Mouse (Mus musculus): ENCODE measurements around the gene Tas2r115. TPM values are rescaled to one million over a fixed set of nuclear protein-coding genes. Genes with fewer than 3 reads are reported as not detected.
"Not testable (repeated sequence)": the region's sequence is repeated elsewhere in the genome, so short reads cannot be mapped to it uniquely, and the experiment has no call there.

The Tas2r115 gene
- total and polyA plus RNA-seq, 3 experiments = not detected

GRCm38 (mm10) chr6:132750206-132750605, 12.4 kb upstream of the Tas2r115 start:
- H3K4me2 ChIP-seq (ENCODE audit: insufficient read depth, low read depth, poor library complexity, severe bottlenecking) = no peak overlapping the region
- H3K4me3 ChIP-seq (replicated peaks in 1 of 3; ENCODE audit: low read depth in 2 of 3, low read length in 2 of 3, poor library complexity in 1 of 3) = no peak overlapping the region
- TF ChIP-seq JUND (conservative IDR thresholded peaks at IDR 0.05; ENCODE audit: low read depth, low read length) (no peak), MAFK (IDR thresholded peaks at IDR 0.05; ENCODE audit: insufficient replicate concordance, low read length) (no peak), UBTF (IDR thresholded peaks at IDR 0.05; ENCODE audit: low read depth, low read length) (no peak), JUN (IDR thresholded peaks at IDR 0.05; ENCODE audit: insufficient read depth, low read depth, low read length) (no peak), TCF12 (IDR thresholded peaks at IDR 0.05; ENCODE audit: low read depth, low read length) (no peak), PAX5 (IDR thresholded peaks at IDR 0.05; ENCODE audit: low read length) (no peak), MAX (IDR thresholded peaks at IDR 0.05; ENCODE audit: low read length) (no peak)
- no peak overlapping the region for H3K9ac ChIP-seq (ENCODE audit: insufficient read depth, low read depth)
- no peaks in the 10 kb centered on the region for H3K79me2 ChIP-seq (replicated peaks; ENCODE audit: control insufficient read depth, extremely low read depth, insufficient read depth, poor library complexity, severe bottlenecking)
- no peak for DNase-seq (ENCODE audit: extremely low read depth)
- H3K27ac ChIP-seq (ENCODE audit: insufficient read depth, low read depth) = no peak overlapping the region
- H3K4me1 ChIP-seq (ENCODE audit: control insufficient read depth in 1 of 2, insufficient read depth in 2 of 2) = no peaks in the 10 kb centered on the region
- in situ Hi-C loops (cut with MboI; ENCODE audit: low pct_ligation_motif_present, low pct_unique_long_range_greater_than_20kb, low sequenced_read_pairs) = no loop called here
- no peaks in the 10 kb centered on the region for H3K27me3 ChIP-seq (replicated peaks)
- dilution Hi-C loops (cut with MboI; ENCODE audit: extremely low pct_ligation_motif_present, extremely low pct_unique_long_range_greater_than_20kb, low sequenced_read_pairs) = no loop called here
- no peaks in the 10 kb centered on the region for H3K36me3 ChIP-seq (replicated peaks in 1 of 2; ENCODE audit: control insufficient read depth in 1 of 2, insufficient read depth in 1 of 2, low read length in 1 of 2)
- H3K9me3 ChIP-seq (replicated peaks; ENCODE audit: low read length) = peaks cover 13% of the 10 kb centered on the region

DNA sequence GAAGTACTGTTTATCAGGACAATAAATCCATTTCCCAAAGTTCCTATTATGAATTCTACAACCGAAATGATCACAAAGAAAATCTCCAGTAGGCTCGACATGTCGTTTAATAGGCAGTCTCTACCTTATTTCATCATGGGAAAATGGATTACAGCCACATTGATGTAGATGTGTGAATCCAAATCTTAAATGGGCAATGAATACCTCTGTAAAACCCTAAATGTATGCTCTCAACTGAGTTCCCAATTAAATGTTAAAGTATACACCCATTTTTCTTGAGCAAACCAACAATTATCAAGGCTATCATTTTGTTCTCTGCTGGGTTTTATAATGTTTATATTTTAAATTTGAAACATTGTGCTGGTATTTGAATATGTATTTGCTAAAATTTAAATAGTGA, 26.0 kb downstream of the Tas2r115 start, which contains the start of gene Tas2r122:
TSS of gene Tas2r122 (minus strand) at position 101 of the 400 bp plus-strand sequence.
- in situ Hi-C loops (cut with MboI; ENCODE audit: low pct_ligation_motif_present, low pct_unique_long_range_greater_than_20kb, low sequenced_read_pairs) = no loop called here
- no peaks in the 10 kb centered on the region for H3K36me3 ChIP-seq (replicated peaks in 1 of 2; ENCODE audit: control insufficient read depth in 1 of 2, insufficient read depth in 1 of 2, low read length in 1 of 2)
- no peak for TF ChIP-seq HCFC1 (IDR thresholded peaks at IDR 0.05; ENCODE audit: low read depth, low read length)
- TF ChIP-seq MXI1 (IDR thresholded peaks at IDR 0.05; ENCODE audit: low read depth, low read length) = no peak
- no peak for TF ChIP-seq SIN3A (IDR thresholded peaks at IDR 0.05; ENCODE audit: low read length)
- no peak for TF ChIP-seq TCF12 (IDR thresholded peaks at IDR 0.05; ENCODE audit: low read depth, low read length)
- no peak for TF ChIP-seq ZC3H11A (IDR thresholded peaks at IDR 0.05; ENCODE audit: low read depth, low read length)
- TF ChIP-seq CTCF (conservative IDR thresholded peaks at IDR 0.05 in 1 of 2, IDR thresholded peaks at IDR 0.05 in 1 of 2; ENCODE audit: low read depth in 2 of 2, low read length in 2 of 2) = no peak
- no peak for TF ChIP-seq ZKSCAN1 (IDR thresholded peaks at IDR 0.05; ENCODE audit: borderline replicate concordance, low read depth, low read length)
- TF ChIP-seq JUND (conservative IDR thresholded peaks at IDR 0.05; ENCODE audit: low read depth, low read length) = no peak
- TF ChIP-seq JUN (IDR thresholded peaks at IDR 0.05; ENCODE audit: insufficient read depth, low read depth, low read length) = no peak
- H3K79me2 ChIP-seq (replicated peaks; ENCODE audit: control insufficient read depth, extremely low read depth, insufficient read depth, poor library complexity, severe bottlenecking) = no peaks in the 10 kb centered on the region
- no peak for DNase-seq (ENCODE audit: extremely low read depth)
- dilution Hi-C loops (cut with MboI; ENCODE audit: extremely low pct_ligation_motif_present, extremely low pct_unique_long_range_greater_than_20kb, low sequenced_read_pairs) = no loop called here
- peaks cover 12% of the 10 kb centered on the region for H3K9me3 ChIP-seq (replicated peaks; ENCODE audit: low read length)
- H3K27me3 ChIP-seq (replicated peaks) = no peaks in the 10 kb centered on the region
- H3K4me3 ChIP-seq (replicated peaks in 1 of 3; ENCODE audit: low read depth in 2 of 3, low read length in 2 of 3, poor library complexity in 1 of 3) = no peak within 1 kb of the TSS
- H3K9ac ChIP-seq (ENCODE audit: insufficient read depth, low read depth) = no peak within 1 kb of the TSS
- no peak within 1 kb of the TSS for H3K4me2 ChIP-seq (ENCODE audit: insufficient read depth, low read depth, poor library complexity, severe bottlenecking)
- no peaks in the 10 kb centered on the region for H3K4me1 ChIP-seq (ENCODE audit: control insufficient read depth in 1 of 2, insufficient read depth in 2 of 2)
- no peak within 1 kb of the TSS for H3K27ac ChIP-seq (ENCODE audit: insufficient read depth, low read depth)

DNA sequence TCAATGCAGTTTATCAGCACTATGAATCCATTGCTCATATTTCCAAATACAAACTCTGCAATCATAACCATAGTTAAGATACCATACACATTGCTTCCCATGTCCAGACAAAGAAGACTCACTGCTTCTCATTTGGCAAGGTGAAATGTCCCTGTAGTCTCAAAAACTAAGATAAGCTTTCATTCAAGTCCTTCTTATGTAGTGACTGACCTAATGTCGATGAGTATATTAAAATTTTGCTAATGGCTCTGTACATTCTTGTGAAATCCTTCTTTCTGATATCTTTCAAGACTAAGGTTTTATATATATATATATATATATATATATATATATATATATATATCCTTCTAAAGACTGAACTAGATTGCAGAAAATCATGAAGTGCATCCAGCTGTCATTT, 36.9 kb downstream of the Tas2r115 start, which contains the start of gene Tas2r121:
TSS of gene Tas2r121 (minus strand) at position 101 of the 400 bp plus-strand sequence.
- Histone ChIP-seq H3K27ac (ENCODE audit: insufficient read depth, low read depth) (no peak within 1 kb of the TSS), H3K79me2 (replicated peaks; ENCODE audit: control insufficient read depth, extremely low read depth, insufficient read depth, poor library complexity, severe bottlenecking) (no peaks in the 10 kb centered on the region), H3K36me3 (replicated peaks in 1 of 2; ENCODE audit: control insufficient read depth in 1 of 2, insufficient read depth in 1 of 2, low read length in 1 of 2) (no peaks in the 10 kb centered on the region), H3K4me3 (replicated peaks in 1 of 3; ENCODE audit: low read depth in 2 of 3, low read length in 2 of 3, poor library complexity in 1 of 3) (no peak within 1 kb of the TSS), H3K4me1 (ENCODE audit: control insufficient read depth in 1 of 2, insufficient read depth in 2 of 2) (no peaks in the 10 kb centered on the region), H3K27me3 (replicated peaks) (no peaks in the 10 kb centered on the region), H3K9me3 (replicated peaks; ENCODE audit: low read length) (peaks cover 9% of the 10 kb centered on the region), H3K4me2 (ENCODE audit: insufficient read depth, low read depth, poor library complexity, severe bottlenecking) (no peak within 1 kb of the TSS), H3K9ac (ENCODE audit: insufficient read depth, low read depth) (no peak within 1 kb of the TSS)
- TF ChIP-seq E2F4 (IDR thresholded peaks at IDR 0.05; ENCODE audit: insufficient replicate concordance, low read depth, low read length) (no peak), POLR2A (IDR thresholded peaks at IDR 0.05; ENCODE audit: low read depth, low read length) (no peak), ZC3H11A (IDR thresholded peaks at IDR 0.05; ENCODE audit: low read depth, low read length) (no peak), HCFC1 (IDR thresholded peaks at IDR 0.05; ENCODE audit: low read depth, low read length) (no peak), PAX5 (IDR thresholded peaks at IDR 0.05; ENCODE audit: low read length) (no peak), ETS1 (conservative IDR thresholded peaks at IDR 0.05; ENCODE audit: low read depth, low read length) (no peak), ZMIZ1 (IDR thresholded peaks at IDR 0.05; ENCODE audit: low read depth, low read length) (no peak), EP300 (IDR thresholded peaks at IDR 0.05; ENCODE audit: low read length) (no peak), MXI1 (IDR thresholded peaks at IDR 0.05; ENCODE audit: low read depth, low read length) (no peak)
- dilution Hi-C loops (cut with MboI; ENCODE audit: extremely low pct_ligation_motif_present, extremely low pct_unique_long_range_greater_than_20kb, low sequenced_read_pairs) = no loop called here
- in situ Hi-C loops (cut with MboI; ENCODE audit: low pct_ligation_motif_present, low pct_unique_long_range_greater_than_20kb, low sequenced_read_pairs) = no loop called here
- no peak for DNase-seq (ENCODE audit: extremely low read depth)

- DNase-seq (ENCODE audit: extremely low read depth); H3K9ac ChIP-seq (ENCODE audit: insufficient read depth, low read depth); H3K4me3 ChIP-seq (replicated peaks in 1 of 3; ENCODE audit: low read depth in 2 of 3, low read length in 2 of 3, poor library complexity in 1 of 3); H3K9me3 ChIP-seq (replicated peaks; ENCODE audit: low read length); H3K27me3 ChIP-seq (replicated peaks); H3K4me1 ChIP-seq (ENCODE audit: control insufficient read depth in 1 of 2, insufficient read depth in 2 of 2); dilution Hi-C loops (cut with MboI; ENCODE audit: extremely low pct_ligation_motif_present, extremely low pct_unique_long_range_greater_than_20kb, low sequenced_read_pairs); H3K36me3 ChIP-seq (replicated peaks in 1 of 2; ENCODE audit: control insufficient read depth in 1 of 2, insufficient read depth in 1 of 2, low read length in 1 of 2); in situ Hi-C loops (cut with MboI; ENCODE audit: low pct_ligation_motif_present, low pct_unique_long_range_greater_than_20kb, low sequenced_read_pairs); H3K79me2 ChIP-seq (replicated peaks; ENCODE audit: control insufficient read depth, extremely low read depth, insufficient read depth, poor library complexity, severe bottlenecking); H3K27ac ChIP-seq (ENCODE audit: insufficient read depth, low read depth); H3K4me2 ChIP-seq (ENCODE audit: insufficient read depth, low read depth, poor library complexity, severe bottlenecking): not testable (repeated sequence)
Observed at GRCm38 (mm10) chr6:132691596-132691995, 46.2 kb downstream of the Tas2r115 start.

Data from CH12.LX (cell line).